Comparison of ENCODE assay signal across 40 mouse cellular contexts in the genomic region with DNA sequence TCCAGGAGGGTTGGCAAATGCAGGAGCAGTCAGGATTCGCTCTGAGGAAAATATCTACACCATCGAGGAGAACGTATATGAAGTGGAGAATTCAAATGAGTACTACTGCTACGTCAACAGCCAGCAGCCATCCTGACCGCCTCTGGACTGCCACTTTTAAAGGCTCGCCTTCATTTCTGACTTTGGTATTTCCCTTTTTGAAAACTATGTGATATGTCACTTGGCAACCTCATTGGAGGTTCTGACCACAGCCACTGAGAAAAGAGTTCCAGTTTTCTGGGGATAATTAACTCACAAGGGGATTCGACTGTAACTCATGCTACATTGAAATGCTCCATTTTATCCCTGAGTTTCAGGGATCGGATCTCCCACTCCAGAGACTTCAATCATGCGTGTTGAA. TPM values are rescaled to one million over a fixed set of nuclear protein-coding genes. Genes with fewer than 3 reads are reported as not detected.
"Had no signal": no experiment of that assay in that cellular context is flagged by ENCODE, and none has a peak within 500 bp of the region (broad histone marks: within the 10 kb centered on the region; RNA-seq: fewer than 3 reads in every experiment).

No protein-coding gene starts in this region.

- H3K4me3 ChIP-seq: heart, embryonic 13.5 days; heart, embryonic 15.5 days; hindbrain, embryonic 10.5 days; hindbrain, embryonic 12.5 days; intestine, embryonic 15.5 days; layer of hippocampus, adult 2 months; limb, embryonic 13.5 days; limb, embryonic 15.5 days; liver, embryonic 12.5 days had no signal

- H3K36me3 ChIP-seq: heart, embryonic 13.5 days; heart, embryonic 15.5 days; hindbrain, embryonic 10.5 days; hindbrain, embryonic 12.5 days; intestine, embryonic 15.5 days; limb, embryonic 13.5 days; limb, embryonic 15.5 days; liver, embryonic 12.5 days had no signal

- H3K9me3 ChIP-seq: heart, embryonic 15.5 days; hindbrain, embryonic 10.5 days; hindbrain, embryonic 12.5 days; intestine, embryonic 15.5 days; limb, embryonic 13.5 days; limb, embryonic 15.5 days; liver, embryonic 12.5 days had no signal

- H3K4me1 ChIP-seq: heart, embryonic 13.5 days; heart, embryonic 15.5 days; hindbrain, embryonic 10.5 days; hindbrain, embryonic 12.5 days; intestine, embryonic 15.5 days; limb, embryonic 13.5 days; limb, embryonic 15.5 days; liver, embryonic 12.5 days had no signal

- DNase-seq: gastrocnemius, postnatal 14 days; gastrocnemius, postnatal 36 days; heart, adult 18-20 months; heart, postnatal 14 days; heart, postnatal 36 days; kidney, adult 18-20 months; kidney, adult 8-10 months; kidney, postnatal 10 days; kidney, postnatal 25 days; kidney, postnatal 4 days; left cerebral cortex, postnatal 4 days had no signal

- ATAC-seq: hindbrain, embryonic 16.5 days; inflammation-experienced regulatory T-cells, adult 6 months; intestine, embryonic 15.5 days; intestine, postnatal 0 days; liver, embryonic 12.5 days had no signal

- H3K27me3 ChIP-seq: heart, embryonic 13.5 days; heart, embryonic 15.5 days; hindbrain, embryonic 12.5 days; intestine, embryonic 15.5 days; limb, embryonic 13.5 days; limb, embryonic 15.5 days; liver, embryonic 12.5 days had no signal

- H3K27ac ChIP-seq: heart, embryonic 13.5 days; heart, embryonic 15.5 days; hindbrain, embryonic 10.5 days; hindbrain, embryonic 12.5 days; hindbrain, embryonic 14.5 days; intestine, embryonic 15.5 days; limb, embryonic 13.5 days; limb, embryonic 15.5 days; liver, embryonic 12.5 days had no signal

RNA-seq across cellular contexts. Expression of a gene that starts 24.6 kb away (rescaled TPM):
- total RNA-seq: gastrocnemius, adult 18-20 months; gastrocnemius, postnatal 14 days; gastrocnemius, postnatal 36 days had no signal

RNA-seq across cellular contexts. Expression of a gene that starts 44.7 kb away (rescaled TPM):
- total RNA-seq: gastrocnemius, adult 18-20 months; gastrocnemius, adult 8-10 months; gastrocnemius, postnatal 14 days; gastrocnemius, postnatal 36 days; heart, adult 18-20 months; heart, adult 8-10 months; heart, postnatal 14 days; heart, postnatal 36 days; layer of hippocampus, adult 2 months; layer of hippocampus, postnatal 10 days; layer of hippocampus, postnatal 25 days; left cerebral cortex, adult 18-20 months; left cerebral cortex, adult 8-10 months; left cerebral cortex, postnatal 10 days; left cerebral cortex, postnatal 25 days; left cerebral cortex, postnatal 4 days; liver, adult 2 months had no signal
- polyA plus RNA-seq: gonadal fat pad, adult 2 months; heart, embryonic 11.5 days; heart, embryonic 13.5 days; heart, embryonic 15.5 days; heart, postnatal 0 days; hindbrain, embryonic 10.5 days; hindbrain, embryonic 12.5 days; hindbrain, embryonic 14.5 days; hindbrain, embryonic 16.5 days; intestine, embryonic 15.5 days; intestine, postnatal 0 days; kidney, embryonic 14.5 days; kidney, embryonic 16.5 days; limb, embryonic 11.5 days; limb, embryonic 13.5 days; limb, embryonic 15.5 days; liver, adult 2 months; liver, embryonic 12.5 days had no signal
